Mouse (Mus musculus) cerebellum, adult 8-10 months (tissue): ENCODE results near the gene Mri1.
"Not testable (repeated sequence)": the region's sequence is repeated elsewhere in the genome, so short reads cannot be mapped to it uniquely, and the experiment has no call there.

ENCODE experiments used
- DNase-seq: peaks from one replicate; pipeline ENCODE4 v3.0.0; 2022

Gene Mri1

GRCm38 (mm10) chr8:84256822-84257610, at the start of gene Mri1:
Mri1 (minus strand) TSS chr8:84257326.
- peak; percentile 79 for DNase-seq

GRCm38 (mm10) chr8:84303951-84304350, 46.8 kb upstream of the Mri1 start:
- DNase-seq = no peak

- DNase-seq = no peak
Observed at GRCm38 (mm10) chr8:84297029-84297785, 40.1 kb upstream of the Mri1 start.

- peak; percentile 81 for DNase-seq
Observed at GRCm38 (mm10) chr8:84291688-84292087, 34.6 kb upstream of the Mri1 start.

GRCm38 (mm10) chr8:84291086-84291485, 34.0 kb upstream of the Mri1 start:
- peak; percentile 60 for DNase-seq

GRCm38 (mm10) chr8:84288892-84289291, 31.8 kb upstream of the Mri1 start:
- no peak for DNase-seq

- DNase-seq = not testable (repeated sequence)
Observed at GRCm38 (mm10) chr8:84285665-84286064, 28.5 kb upstream of the Mri1 start.

- no peak for DNase-seq
Observed at GRCm38 (mm10) chr8:84284608-84285063, 27.5 kb upstream of the Mri1 start.

GRCm38 (mm10) chr8:84280777-84281176, 23.7 kb upstream of the Mri1 start:
- no peak for DNase-seq

- DNase-seq = no peak
Observed at GRCm38 (mm10) chr8:84276447-84276846, 19.3 kb upstream of the Mri1 start.

- DNase-seq = no peak
Observed at GRCm38 (mm10) chr8:84273968-84274367, 16.8 kb upstream of the Mri1 start.

- DNase-seq = no peak
Observed at GRCm38 (mm10) chr8:84272302-84272701, 15.2 kb upstream of the Mri1 start.

- peak; percentile 100 for DNase-seq
Observed at GRCm38 (mm10) chr8:84269950-84270773, 13.0 kb upstream of the Mri1 start, which contains the start of gene Ccdc130. Ccdc130 (minus strand) TSS chr8:84270380.

GRCm38 (mm10) chr8:84261098-84261497, 4.0 kb upstream of the Mri1 start:
- no peak for DNase-seq

GRCm38 (mm10) chr8:84256458-84256821, 686 bp downstream of the Mri1 start:
- DNase-seq = peak; percentile 43

- no peak for DNase-seq
Observed at GRCm38 (mm10) chr8:84255858-84256257, 1.3 kb downstream of the Mri1 start.

GRCm38 (mm10) chr8:84249257-84250170, 7.6 kb downstream of the Mri1 start, which contains the start of gene D8Ertd738e:
D8Ertd738e (minus strand) TSS chr8:84249719.
- peak; percentile 78 for DNase-seq

- no peak for DNase-seq
Observed at GRCm38 (mm10) chr8:84241821-84242220, 15.3 kb downstream of the Mri1 start.

GRCm38 (mm10) chr8:84241167-84241566, 16.0 kb downstream of the Mri1 start:
- DNase-seq = no peak

- no peak for DNase-seq
Observed at GRCm38 (mm10) chr8:84237542-84238229, 19.4 kb downstream of the Mri1 start.

- DNase-seq = peak; percentile 99
Observed at GRCm38 (mm10) chr8:84236998-84237473, 20.1 kb downstream of the Mri1 start, which contains the start of gene Zswim4. Zswim4 (minus strand) TSS chr8:84237055.
